In genomic region chr15:81836124-81836821, GRCm38 (mm10) we compare ENCODE assay signal across 8 mouse cellular contexts. TPM values are rescaled to one million over a fixed set of nuclear protein-coding genes. Genes with fewer than 3 reads are reported as not detected.
DNase-seq lines count a peak whose midpoint lies in the region; ATAC-seq and TF ChIP-seq lines count a peak whose summit lies in the region.

No protein-coding gene starts in this region.

- H3K27me3 ChIP-seq in embryonic facial prominence, embryonic 10.5 days (replicated peaks; ENCODE audit: low read depth, poor library complexity, severe bottlenecking): peaks cover 26% of the 10 kb centered on the region
- H3K27me3 ChIP-seq in intestine, postnatal 0 days (replicated peaks; ENCODE audit: control insufficient read depth, insufficient read depth, low read length): no peaks in the 10 kb centered on the region

- ATAC-seq in granulocyte monocyte progenitor cell, adult 5-6 weeks (replicated peaks; ENCODE audit: poor library complexity, severe bottlenecking): peak; percentile 88
- ATAC-seq in intestine, postnatal 0 days: peak; percentile 57
- peak; percentile 59 for ATAC-seq in megakaryocyte progenitor cell, adult 5-6 weeks (replicated peaks; ENCODE audit: poor library complexity)

- H3K36me3 ChIP-seq in embryonic facial prominence, embryonic 10.5 days (replicated peaks): no peaks in the 10 kb centered on the region
- H3K36me3 ChIP-seq in intestine, postnatal 0 days (ENCODE audit: control insufficient read depth, insufficient read depth): no peaks in the 10 kb centered on the region

- peak; percentile 89 for DNase-seq in embryonic facial prominence, embryonic 10.5 days (ENCODE audit: low spot score)
- peak; percentile 91 to 92 for DNase-seq in left cerebral cortex, postnatal 36 days (ENCODE audit: low spot score in 2 of 2)
- DNase-seq in right cerebral cortex, postnatal 25 days: peak; percentile 89
- no peak for DNase-seq in thymus, postnatal 0 days (ENCODE audit: low spot score)

- TF ChIP-seq POLR2A in bone marrow, adult 2 months (IDR thresholded peaks at IDR 0.05; ENCODE audit: borderline replicate concordance, control insufficient read depth, low read depth, low read length): peak; percentile 48; the same call in 1 of the 2 replicates

- TF ChIP-seq CTCF in bone marrow, adult 2 months (IDR thresholded peaks at IDR 0.05; ENCODE audit: control insufficient read depth, insufficient read depth, low read length): no peak
- no peak for TF ChIP-seq CTCF in intestine, postnatal 0 days (IDR thresholded peaks at IDR 0.05; ENCODE audit: low read depth)

- H3K9ac ChIP-seq in intestine, postnatal 0 days (ENCODE audit: low read depth, low read length): peak overlapping the region; percentile 45

- 0 out of 2 replicates have a peak, but pooled peaks cover under 1% of the 10 kb centered on the region for H3K4me1 ChIP-seq in bone marrow, adult 2 months (ENCODE audit: control insufficient read depth, insufficient read depth, low read length)
- H3K4me1 ChIP-seq in embryonic facial prominence, embryonic 10.5 days: peaks cover 46% of the 10 kb centered on the region
- peaks cover 6% of the 10 kb centered on the region; the same call in 1 of the 2 replicates for H3K4me1 ChIP-seq in intestine, postnatal 0 days (replicated peaks; ENCODE audit: control insufficient read depth, insufficient read depth, low read length)

- H3K27ac ChIP-seq in bone marrow, adult 2 months (ENCODE audit: control insufficient read depth, insufficient read depth, low read depth, low read length, poor library complexity): peak overlapping the region; percentile 4; the same call in 1 of the 2 replicates
- H3K27ac ChIP-seq in embryonic facial prominence, embryonic 10.5 days (replicated peaks): peak overlapping the region; percentile 82
- H3K27ac ChIP-seq in intestine, postnatal 0 days (ENCODE audit: low read depth, low read length): peak overlapping the region; percentile 64

- H3K9me3 ChIP-seq in embryonic facial prominence, embryonic 10.5 days: no peaks in the 10 kb centered on the region
- H3K9me3 ChIP-seq in intestine, postnatal 0 days (ENCODE audit: control insufficient read depth): no peaks in the 10 kb centered on the region

- H3K4me2 ChIP-seq in intestine, postnatal 0 days (replicated peaks; ENCODE audit: low read depth): peak overlapping the region; percentile 59

- WGBS in bone marrow, adult 2 months: 3% methylated on average over 33 of the region's 33 CpGs
- WGBS in embryonic facial prominence, embryonic 10.5 days: 1% methylated on average over 33 of the region's 33 CpGs
- whole genome bisulfite sequencing in intestine, postnatal 0 days: 3% methylated on average over 32 of the region's 33 CpGs

- peak overlapping the region; percentile 67 for H3K4me3 ChIP-seq in bone marrow, adult 2 months (replicated peaks; ENCODE audit: control insufficient read depth, low read depth, low read length)
- H3K4me3 ChIP-seq in embryonic facial prominence, embryonic 10.5 days: peak overlapping the region; percentile 56
- H3K4me3 ChIP-seq in intestine, postnatal 0 days (ENCODE audit: low read depth, low read length): peak overlapping the region; percentile 29

- intact Hi-C loops in left cerebral cortex, postnatal 36 days (cut with DNase I): no loop called here

RNA-seq across cellular contexts. Expression of gene Tob2, which starts 22.3 kb away (rescaled TPM):
- polyA plus RNA-seq in bone marrow, adult 2 months (2011; ENCODE audit: insufficient read depth, insufficient read length, low replicate concordance, missing spikeins): 6.6 and 9.2 TPM in 2 replicates
- 20.1 and 20.3 TPM in 2 replicates for polyA plus RNA-seq in embryonic facial prominence, embryonic 10.5 days (2016; fragmentation: Nextera tagmentation; extraction: Ambion mirVana)
- total RNA-seq in granulocyte monocyte progenitor cell, adult 5-6 weeks (2014; fragmentation: Nextera tagmentation): 35.0 and 39.6 TPM in 2 replicates
- 14.7 and 19.3 TPM in 2 replicates for total RNA-seq in granulocyte monocyte progenitor cell, adult 5-6 weeks (2017)
- polyA plus RNA-seq in intestine, postnatal 0 days (2015; fragmentation: Nextera tagmentation; extraction: Ambion mirVana): 19.8 and 22.1 TPM in 2 replicates
- total RNA-seq in left cerebral cortex, postnatal 36 days (2021): 10 to 100 TPM; 26.4 to 37.6 TPM
- total RNA-seq in megakaryocyte progenitor cell, adult 5-6 weeks (2015): 33.9 and 36.3 TPM in 2 replicates
- 19.8 and 21.2 TPM in 2 replicates for total RNA-seq in megakaryocyte progenitor cell, adult 5-6 weeks (2017)
- polyA plus RNA-seq in thymus, postnatal 0 days (2015; fragmentation: Nextera tagmentation; extraction: Ambion mirVana): 28.8 TPM in 2 replicates

RNA-seq across cellular contexts. Expression of gene Tef, which starts 34.1 kb away (rescaled TPM):
- 6.4 and 16.2 TPM in 2 replicates for polyA plus RNA-seq in bone marrow, adult 2 months (2011; ENCODE audit: insufficient read depth, insufficient read length, low replicate concordance, missing spikeins)
- 15.9 and 16.0 TPM in 2 replicates for polyA plus RNA-seq in embryonic facial prominence, embryonic 10.5 days (2016; fragmentation: Nextera tagmentation; extraction: Ambion mirVana)
- 6.6 and 9.4 TPM in 2 replicates for total RNA-seq in granulocyte monocyte progenitor cell, adult 5-6 weeks (2014; fragmentation: Nextera tagmentation)
- 6.9 and 10.1 TPM in 2 replicates for total RNA-seq in granulocyte monocyte progenitor cell, adult 5-6 weeks (2017)
- 13.4 and 16.0 TPM in 2 replicates for polyA plus RNA-seq in intestine, postnatal 0 days (2015; fragmentation: Nextera tagmentation; extraction: Ambion mirVana)
- total RNA-seq in left cerebral cortex, postnatal 36 days (2021): 100 to 1,000 TPM; 244 to 267 TPM
- 4.9 and 5.1 TPM in 2 replicates for total RNA-seq in megakaryocyte progenitor cell, adult 5-6 weeks (2015)
- total RNA-seq in megakaryocyte progenitor cell, adult 5-6 weeks (2017): 10.4 and 11.0 TPM in 2 replicates
- polyA plus RNA-seq in thymus, postnatal 0 days (2015; fragmentation: Nextera tagmentation; extraction: Ambion mirVana): 12.3 and 14.8 TPM in 2 replicates

RNA-seq across cellular contexts. Expression of gene Phf5a, which starts 35.4 kb away (rescaled TPM):
- polyA plus RNA-seq in bone marrow, adult 2 months (2011; ENCODE audit: insufficient read depth, insufficient read length, low replicate concordance, missing spikeins): 74.5 and 96.7 TPM in 2 replicates
- polyA plus RNA-seq in embryonic facial prominence, embryonic 10.5 days (2016; fragmentation: Nextera tagmentation; extraction: Ambion mirVana): 260 and 267 TPM in 2 replicates
- 101 and 107 TPM in 2 replicates for total RNA-seq in granulocyte monocyte progenitor cell, adult 5-6 weeks (2014; fragmentation: Nextera tagmentation)
- 79.2 and 148 TPM in 2 replicates for total RNA-seq in granulocyte monocyte progenitor cell, adult 5-6 weeks (2017)
- polyA plus RNA-seq in intestine, postnatal 0 days (2015; fragmentation: Nextera tagmentation; extraction: Ambion mirVana): 75.9 and 79.2 TPM in 2 replicates
- 10 to 100 TPM; 31.0 to 36.3 TPM for total RNA-seq in left cerebral cortex, postnatal 36 days (2021)
- total RNA-seq in megakaryocyte progenitor cell, adult 5-6 weeks (2015): 123 and 128 TPM in 2 replicates
- 83.2 and 110 TPM in 2 replicates for total RNA-seq in megakaryocyte progenitor cell, adult 5-6 weeks (2017)
- 154 and 161 TPM in 2 replicates for polyA plus RNA-seq in thymus, postnatal 0 days (2015; fragmentation: Nextera tagmentation; extraction: Ambion mirVana)

RNA-seq across cellular contexts. Expression of gene Aco2, which starts 35.8 kb away (rescaled TPM):
- 41.0 and 71.1 TPM in 2 replicates for polyA plus RNA-seq in bone marrow, adult 2 months (2011; ENCODE audit: insufficient read depth, insufficient read length, low replicate concordance, missing spikeins)
- polyA plus RNA-seq in embryonic facial prominence, embryonic 10.5 days (2016; fragmentation: Nextera tagmentation; extraction: Ambion mirVana): 153 TPM in 2 replicates
- 123 and 126 TPM in 2 replicates for total RNA-seq in granulocyte monocyte progenitor cell, adult 5-6 weeks (2014; fragmentation: Nextera tagmentation)
- 156 and 180 TPM in 2 replicates for total RNA-seq in granulocyte monocyte progenitor cell, adult 5-6 weeks (2017)
- 192 and 209 TPM in 2 replicates for polyA plus RNA-seq in intestine, postnatal 0 days (2015; fragmentation: Nextera tagmentation; extraction: Ambion mirVana)
- 100 to 1,000 TPM; 425 to 455 TPM for total RNA-seq in left cerebral cortex, postnatal 36 days (2021)
- 77.3 and 90.7 TPM in 2 replicates for total RNA-seq in megakaryocyte progenitor cell, adult 5-6 weeks (2015)
- 122 and 130 TPM in 2 replicates for total RNA-seq in megakaryocyte progenitor cell, adult 5-6 weeks (2017)
- 126 and 136 TPM in 2 replicates for polyA plus RNA-seq in thymus, postnatal 0 days (2015; fragmentation: Nextera tagmentation; extraction: Ambion mirVana)

Comparison
In these comparisons a context has a peak if more than half of its experiments do, and no peak if none do; other contexts are left out.
1. H3K27ac ChIP-seq: peak in every context shown above with its lines; median percentile 82 in embryonic facial prominence, embryonic 10.5 days; 64 in intestine, postnatal 0 days; 4 in bone marrow, adult 2 months.